Mouse (Mus musculus): Measurements from ENCODE around the gene Tmem262. TPM values are rescaled to one million over a fixed set of nuclear protein-coding genes. Genes with fewer than 3 reads are reported as not detected.
A peak's percentile ranks its signal among the peaks of the same experiment; 100 is the strongest.

Tmem262 gene
- total and polyA plus RNA-seq, 2 experiments from 2014 or later, result not detected

DNA sequence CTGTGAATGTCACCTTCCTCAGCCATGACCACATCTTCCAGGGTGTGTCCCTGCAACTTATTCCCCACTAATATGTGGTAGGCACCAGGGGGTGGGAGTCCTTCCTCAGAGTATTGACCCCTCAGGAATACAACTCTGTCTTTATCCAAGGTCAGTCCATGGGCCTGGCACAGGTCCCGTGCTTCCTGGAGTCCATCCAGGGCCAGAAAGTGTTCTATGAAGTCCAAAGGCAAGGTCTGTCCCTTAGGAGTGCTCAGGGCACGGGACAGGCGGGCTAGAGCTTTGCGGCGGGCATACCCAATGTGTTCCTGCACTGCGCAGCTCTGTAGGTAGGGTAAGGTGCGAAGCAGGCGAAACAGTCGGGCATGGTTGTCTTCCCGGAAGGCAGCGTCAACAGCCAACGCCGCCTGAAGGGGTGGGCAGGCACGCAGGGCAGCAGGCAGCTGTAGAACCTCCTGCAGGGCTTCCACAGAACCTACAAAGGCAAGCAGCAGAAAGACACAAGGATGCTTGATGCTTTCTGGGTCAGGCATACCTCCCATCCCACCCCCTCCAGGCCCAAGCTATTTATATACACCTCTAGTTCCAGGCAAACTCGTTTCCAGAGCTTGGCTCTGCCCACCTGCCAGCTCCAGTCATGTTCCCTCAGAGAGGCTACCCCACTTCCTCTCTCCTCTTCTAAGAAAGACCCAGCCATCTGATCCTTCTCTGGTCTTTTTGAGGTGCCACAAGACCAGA lies 36.4 kb downstream of the Tmem262 start:
- H3K27me3 ChIP-seq (ENCODE audit: insufficient read depth, low read length), result no peaks in the 10 kb centered on the region
- ATAC-seq, result no peak
- WGBS, result 91% methylated on average over 15 of the region's 15 CpGs
- peaks cover 11% of the 10 kb centered on the region for H3K4me1 ChIP-seq (ENCODE audit: insufficient read depth, low read length)
- no peak for TF ChIP-seq CTCF (IDR thresholded peaks at IDR 0.05; ENCODE audit: low read depth)
- H3K36me3 ChIP-seq (ENCODE audit: insufficient read depth, low read length), result peaks cover 28% of the 10 kb centered on the region
- H3K9me3 ChIP-seq (ENCODE audit: low read length), result no peaks in the 10 kb centered on the region
- no peak for DNase-seq (ENCODE audit: low spot score)
- H3K27ac ChIP-seq, result no peak overlapping the region
- no peak overlapping the region for H3K4me2 ChIP-seq (ENCODE audit: low read depth, low read length)
- no peak overlapping the region for H3K4me3 ChIP-seq (ENCODE audit: low read length)
- H3K9ac ChIP-seq (replicated peaks; ENCODE audit: low read length), result 0 out of 2 replicates have a peak overlapping the region, but pooled peaks have one; percentile 17

- H3K9me3 ChIP-seq (ENCODE audit: low read length), result no peaks in the 10 kb centered on the region
- peaks cover 11% of the 10 kb centered on the region for H3K4me1 ChIP-seq (ENCODE audit: insufficient read depth, low read length)
- no peak for ATAC-seq
- no peak for DNase-seq (ENCODE audit: low spot score)
- H3K27ac ChIP-seq, result peak overlapping the region; percentile 97
- no peak for TF ChIP-seq CTCF (IDR thresholded peaks at IDR 0.05; ENCODE audit: low read depth)
- peak overlapping the region; percentile 78 for H3K9ac ChIP-seq (replicated peaks; ENCODE audit: low read length)
- peak overlapping the region; percentile 68 for H3K4me3 ChIP-seq (ENCODE audit: low read length)
- H3K36me3 ChIP-seq (ENCODE audit: insufficient read depth, low read length), result peaks cover 28% of the 10 kb centered on the region
- WGBS, result 5% methylated on average over 32 of the region's 32 CpGs
- peak overlapping the region; percentile 85 for H3K4me2 ChIP-seq (ENCODE audit: low read depth, low read length)
- no peaks in the 10 kb centered on the region for H3K27me3 ChIP-seq (ENCODE audit: insufficient read depth, low read length)
These were observed 37.6 kb downstream of the Tmem262 start for GRCm38 (mm10) chr19:6117346-6117985.

GRCm38 (mm10) chr19:6117986-6118676 lies 38.3 kb downstream of the Tmem262 start, which contains the start of gene Sac3d1:
Sac3d1 (minus strand) TSS chr19:6118650.
- peak within 1 kb of the TSS; percentile 85 for H3K4me2 ChIP-seq (ENCODE audit: low read depth, low read length)
- peak within 1 kb of the TSS; percentile 78 for H3K9ac ChIP-seq (replicated peaks; ENCODE audit: low read length)
- H3K4me3 ChIP-seq (ENCODE audit: low read length), result peak within 1 kb of the TSS; percentile 68
- H3K4me1 ChIP-seq (ENCODE audit: insufficient read depth, low read length), result peaks cover 11% of the 10 kb centered on the region
- no peaks in the 10 kb centered on the region for H3K27me3 ChIP-seq (ENCODE audit: insufficient read depth, low read length)
- H3K27ac ChIP-seq, result peak within 1 kb of the TSS; percentile 97
- WGBS, result under 1% methylated on average over 77 of the region's 77 CpGs
- DNase-seq (ENCODE audit: low spot score), result peak; percentile 97
- H3K36me3 ChIP-seq (ENCODE audit: insufficient read depth, low read length), result peaks cover 28% of the 10 kb centered on the region
- TF ChIP-seq CTCF (IDR thresholded peaks at IDR 0.05; ENCODE audit: low read depth), result no peak
- no peaks in the 10 kb centered on the region for H3K9me3 ChIP-seq (ENCODE audit: low read length)
- ATAC-seq, result peak; percentile 90

- Histone ChIP-seq H3K4me1 (ENCODE audit: insufficient read depth, low read length) (peaks cover 11% of the 10 kb centered on the region), H3K4me3 (ENCODE audit: low read length) (peak overlapping the region; percentile 68), H3K27ac (peak overlapping the region; percentile 97), H3K9ac (replicated peaks; ENCODE audit: low read length) (peak overlapping the region; percentile 78), H3K9me3 (ENCODE audit: low read length) (no peaks in the 10 kb centered on the region), H3K27me3 (ENCODE audit: insufficient read depth, low read length) (no peaks in the 10 kb centered on the region), H3K4me2 (ENCODE audit: low read depth, low read length) (peak overlapping the region; percentile 85), H3K36me3 (ENCODE audit: insufficient read depth, low read length) (peaks cover 28% of the 10 kb centered on the region)
- WGBS, result under 1% methylated on average over 8 of the region's 8 CpGs
- ATAC-seq, result peak; percentile 20; the same call in 1 of the 2 replicates
- peak; percentile 15 for DNase-seq (ENCODE audit: low spot score)
- no peak for TF ChIP-seq CTCF (IDR thresholded peaks at IDR 0.05; ENCODE audit: low read depth)
These were observed 38.9 kb downstream of the Tmem262 start for GRCm38 (mm10) chr19:6118677-6119185.

DNA sequence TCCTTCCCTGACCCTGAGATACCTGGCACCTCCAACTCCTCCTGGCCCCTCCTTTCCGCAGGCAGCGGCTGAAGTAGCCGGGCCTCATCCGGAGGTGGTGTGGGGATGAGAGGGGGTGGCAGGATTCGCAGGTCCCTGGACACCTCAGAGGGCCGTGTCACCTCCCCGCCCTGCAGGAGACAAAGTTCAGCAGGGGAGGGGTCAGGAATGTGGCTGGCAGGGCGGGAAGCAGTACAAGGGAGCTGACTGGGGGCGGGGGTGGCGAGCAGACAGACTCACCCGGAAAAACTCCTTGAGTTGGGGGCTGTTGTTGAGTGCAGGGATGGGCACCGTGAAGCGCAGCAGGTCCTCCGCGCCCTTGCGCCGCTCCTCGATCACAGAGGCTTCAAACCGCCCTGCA lies 41.9 kb downstream of the Tmem262 start:
- no peak for ATAC-seq
- no peak for TF ChIP-seq CTCF (IDR thresholded peaks at IDR 0.05; ENCODE audit: low read depth)
- H3K9me3 ChIP-seq (ENCODE audit: low read length), result no peaks in the 10 kb centered on the region
- peaks cover 6% of the 10 kb centered on the region for H3K4me1 ChIP-seq (ENCODE audit: insufficient read depth, low read length)
- WGBS, result 35% methylated on average over 18 of the region's 19 CpGs
- no peaks in the 10 kb centered on the region for H3K27me3 ChIP-seq (ENCODE audit: insufficient read depth, low read length)
- no peak overlapping the region for H3K27ac ChIP-seq
- H3K36me3 ChIP-seq (ENCODE audit: insufficient read depth, low read length), result peaks cover 8% of the 10 kb centered on the region
- no peak overlapping the region for H3K9ac ChIP-seq (replicated peaks; ENCODE audit: low read length)
- no peak overlapping the region for H3K4me3 ChIP-seq (ENCODE audit: low read length)
- no peak overlapping the region for H3K4me2 ChIP-seq (ENCODE audit: low read depth, low read length)
- no peak for DNase-seq (ENCODE audit: low spot score)

GRCm38 (mm10) chr19:6123330-6123729 lies 43.5 kb downstream of the Tmem262 start:
- H3K4me3 ChIP-seq (ENCODE audit: low read length), result no peak overlapping the region
- H3K4me2 ChIP-seq (ENCODE audit: low read depth, low read length), result no peak overlapping the region
- DNase-seq (ENCODE audit: low spot score) (peak; percentile 62), ATAC-seq (no peak)
- H3K9me3 ChIP-seq (ENCODE audit: low read length), result no peaks in the 10 kb centered on the region
- H3K27ac ChIP-seq, result 0 out of 2 replicates have a peak overlapping the region, but pooled peaks have one; percentile 45
- 59% methylated on average over 8 of the region's 8 CpGs for WGBS
- H3K36me3 ChIP-seq (ENCODE audit: insufficient read depth, low read length), result peaks cover 8% of the 10 kb centered on the region
- no peaks in the 10 kb centered on the region for H3K27me3 ChIP-seq (ENCODE audit: insufficient read depth, low read length)
- no peak overlapping the region for H3K9ac ChIP-seq (replicated peaks; ENCODE audit: low read length)
- TF ChIP-seq CTCF (IDR thresholded peaks at IDR 0.05; ENCODE audit: low read depth), result no peak
- H3K4me1 ChIP-seq (ENCODE audit: insufficient read depth, low read length), result no peaks in the 10 kb centered on the region
